Mouse (Mus musculus) thymus, postnatal 14 days (tissue): ENCODE results near the gene Mapk8ip1.
"Not testable (repeated sequence)": the region's sequence is repeated elsewhere in the genome, so short reads cannot be mapped to it uniquely, and the experiment has no call there.

ENCODE experiments used
- DNase-seq: peaks from one replicate; pipeline ENCODE4 v3.0.0; 2021

Mapk8ip1 gene

GRCm38 (mm10) chr2:92424462-92425308 is 23.6 kb upstream of the Mapk8ip1 start:
- DNase-seq = no peak

- DNase-seq = no peak
These were observed 22.8 kb upstream of the Mapk8ip1 start for GRCm38 (mm10) chr2:92423702-92424461.

GRCm38 (mm10) chr2:92423156-92423555 is 22.1 kb upstream of the Mapk8ip1 start:
- DNase-seq = no peak

- DNase-seq = no peak
These were observed 21.5 kb upstream of the Mapk8ip1 start for GRCm38 (mm10) chr2:92422388-92423135.

GRCm38 (mm10) chr2:92421723-92422387 is 20.8 kb upstream of the Mapk8ip1 start:
- DNase-seq = no peak

GRCm38 (mm10) chr2:92411705-92412104 is 10.6 kb upstream of the Mapk8ip1 start:
- DNase-seq = no peak

GRCm38 (mm10) chr2:92408309-92409045 is 7.4 kb upstream of the Mapk8ip1 start:
- no peak for DNase-seq

- no peak for DNase-seq
These were observed 4.6 kb upstream of the Mapk8ip1 start for GRCm38 (mm10) chr2:92405687-92406086.

- no peak for DNase-seq
These were observed 3.7 kb upstream of the Mapk8ip1 start for GRCm38 (mm10) chr2:92404737-92405136.

GRCm38 (mm10) chr2:92403776-92404319 is 2.8 kb upstream of the Mapk8ip1 start:
- DNase-seq = no peak

- DNase-seq = no peak
These were observed 1.7 kb upstream of the Mapk8ip1 start for GRCm38 (mm10) chr2:92402591-92403326.

GRCm38 (mm10) chr2:92400682-92401081 is 381 bp downstream of the Mapk8ip1 start:
- no peak for DNase-seq

GRCm38 (mm10) chr2:92399877-92400276 is 1.2 kb downstream of the Mapk8ip1 start:
- not testable (repeated sequence) for DNase-seq

- no peak for DNase-seq
These were observed 3.6 kb downstream of the Mapk8ip1 start for GRCm38 (mm10) chr2:92397436-92397835.

- DNase-seq = no peak
These were observed 5.5 kb downstream of the Mapk8ip1 start for GRCm38 (mm10) chr2:92395535-92395934.

GRCm38 (mm10) chr2:92392318-92393264 is 8.5 kb downstream of the Mapk8ip1 start:
- no peak for DNase-seq

GRCm38 (mm10) chr2:92391703-92392317 is 9.3 kb downstream of the Mapk8ip1 start:
- no peak for DNase-seq

GRCm38 (mm10) chr2:92391116-92391515 is 9.9 kb downstream of the Mapk8ip1 start:
- DNase-seq = no peak
